Mouse (Mus musculus) forebrain, embryonic 16.5 days (tissue): ENCODE results near the gene Ifi213. TPM values are rescaled to one million over a fixed set of nuclear protein-coding genes. Genes with fewer than 3 reads are reported as not detected.
"Not testable (repeated sequence)": the region's sequence is repeated elsewhere in the genome, so short reads cannot be mapped to it uniquely, and the experiment has no call there.

ENCODE experiments used
- ATAC-seq: fragments of 200-750 bp; cut with Nextera tagmentation; 2 replicates; pipeline ENCODE4 v1.8.0; 2017; ENCODE audit warnings: mild to moderate bottlenecking, moderate library complexity
- H3K27ac ChIP-seq: fragments of 300-500 bp; sonication (generic); 2 replicates; pipeline ENCODE4 v1.5.1; 2014; ENCODE audit warnings: low read length, control low read depth
- H3K27me3 ChIP-seq: fragments of 300-500 bp; sonication (generic); replicated peaks from 2 replicates; pipeline ENCODE4 v1.6.1; 2014; ENCODE audit warnings: low read length; ENCODE audit not compliant: control insufficient read depth, insufficient read depth
- H3K36me3 ChIP-seq: fragments of 300-500 bp; sonication (generic); 2 replicates; pipeline ENCODE4 v1.6.1; 2014; ENCODE audit not compliant: control insufficient read depth, insufficient read depth
- H3K4me1 ChIP-seq: fragments of 300-500 bp; sonication (generic); replicated peaks from 2 replicates; pipeline ENCODE4 v1.6.1; 2014; ENCODE audit warnings: low read length; ENCODE audit not compliant: control insufficient read depth, insufficient read depth
- H3K4me2 ChIP-seq: fragments of 300-500 bp; sonication (generic); 2 replicates; pipeline ENCODE4 v1.6.1; 2014; ENCODE audit warnings: mild to moderate bottlenecking, low read length, control low read depth
- H3K4me3 ChIP-seq: fragments of 300-500 bp; sonication (generic); replicated peaks from 2 replicates; pipeline ENCODE4 v1.5.1; 2014; ENCODE audit warnings: mild to moderate bottlenecking, low read length, control low read depth
- H3K9ac ChIP-seq: fragments of 300-500 bp; sonication (generic); replicated peaks from 2 replicates; pipeline ENCODE4 v1.6.1; 2014; ENCODE audit warnings: low read depth, low read length, control low read depth
- H3K9me3 ChIP-seq: fragments of 300-500 bp; sonication (generic); 2 replicates; pipeline ENCODE4 v1.6.1; 2016; ENCODE audit warnings: low read length; ENCODE audit not compliant: control insufficient read depth
- WGBS: fragments of 180-500 bp; shearing (Covaris S2); extraction: QIAGEN DNeasy Blood & Tissue Kit; methylation state at CpG from one replicate; pipeline ENCODE4 v1.1.7; 2014; 5-methylcytosine and 5-hydroxymethylcytosine counted together
- microRNA-seq: library from miRNA; unstranded; fragments of <30 nt; microRNA quantifications from one replicate; pipeline ENCODE4, GENCODE M21; 2017
- polyA plus RNA-seq: library from polyadenylated mRNA; unstranded; fragments of >200 nt; fragmentation: Nextera tagmentation; extraction: Ambion mirVana; gene quantifications from 2 replicates; pipeline ENCODE4 v1.2.1, GENCODE M21; 2015

Gene Ifi213
- polyA plus RNA-seq, 1 experiment from 2014 or later: not detected

DNA sequence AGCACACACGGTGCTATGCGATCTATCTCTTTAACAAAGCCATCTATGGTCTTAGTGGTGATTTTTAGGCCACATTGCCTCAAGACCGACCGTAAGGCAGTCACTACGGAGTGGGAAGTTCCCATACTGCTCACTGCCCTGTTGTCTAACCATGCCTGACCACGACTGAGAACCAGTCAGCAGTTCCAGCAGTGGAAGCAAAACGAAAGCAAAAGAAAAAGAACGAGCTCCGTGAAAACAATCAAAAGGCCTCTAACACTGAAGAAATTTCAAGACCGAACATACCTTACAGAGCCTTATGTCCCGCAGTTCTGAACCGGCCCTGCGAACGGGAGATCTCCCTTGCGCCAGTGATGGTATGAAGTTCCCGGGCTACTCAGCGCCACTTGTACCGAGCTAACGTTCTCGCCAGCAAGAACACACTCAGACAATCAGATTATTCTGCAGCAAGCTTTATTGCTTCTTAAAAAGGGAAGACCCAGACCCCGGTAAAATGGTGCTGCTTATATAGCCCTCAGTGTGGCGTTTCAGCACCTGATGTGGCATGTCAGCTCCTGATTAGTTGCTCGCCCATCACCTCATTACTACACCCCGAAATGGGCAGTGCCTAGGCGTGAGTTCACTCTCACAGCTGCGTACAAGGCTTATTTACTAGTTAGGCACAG, 19.0 kb downstream of the Ifi213 start:
- 95% methylated on average over 26 of the region's 26 CpGs for WGBS
- no peak for ATAC-seq
- H3K27me3 ChIP-seq: no peaks in the 10 kb centered on the region
- peaks cover 10% of the 10 kb centered on the region; the same call in 1 of the 2 replicates for H3K9me3 ChIP-seq
- H3K4me3 ChIP-seq: no peak overlapping the region
- H3K4me1 ChIP-seq: no peaks in the 10 kb centered on the region
- no peak overlapping the region for H3K9ac ChIP-seq
- no peak overlapping the region for H3K4me2 ChIP-seq
- H3K36me3 ChIP-seq: no peaks in the 10 kb centered on the region
- H3K27ac ChIP-seq: no peak overlapping the region

DNA sequence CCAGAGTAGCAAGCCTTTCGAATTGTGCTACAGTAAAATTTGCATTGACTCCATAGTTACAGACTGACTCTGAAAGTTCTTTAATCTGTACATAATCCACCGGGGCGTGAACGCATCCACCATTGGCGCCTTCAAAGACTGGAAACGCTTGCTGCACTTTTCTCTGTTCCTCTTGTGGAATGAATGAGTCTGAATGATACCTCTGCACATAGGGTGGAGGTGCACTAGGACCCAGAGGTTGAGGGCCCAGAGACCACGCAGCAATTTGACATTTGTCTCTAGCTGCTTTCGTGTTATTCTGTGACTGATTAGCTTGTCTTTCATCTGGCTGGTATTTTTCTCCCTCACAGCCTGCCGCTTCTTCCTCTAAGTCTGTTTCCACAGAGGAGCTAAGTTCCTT, 20.0 kb downstream of the Ifi213 start:
- H3K36me3 ChIP-seq: no peaks in the 10 kb centered on the region
- H3K27me3 ChIP-seq: no peaks in the 10 kb centered on the region
- H3K9ac ChIP-seq: no peak overlapping the region
- H3K9me3 ChIP-seq: peaks cover 10% of the 10 kb centered on the region; the same call in 1 of the 2 replicates
- 94% methylated on average over 9 of the region's 9 CpGs for WGBS
- H3K4me1 ChIP-seq: no peaks in the 10 kb centered on the region
- H3K27ac ChIP-seq: no peak overlapping the region
- ATAC-seq: no peak
- H3K4me2 ChIP-seq: no peak overlapping the region
- no peak overlapping the region for H3K4me3 ChIP-seq

DNA sequence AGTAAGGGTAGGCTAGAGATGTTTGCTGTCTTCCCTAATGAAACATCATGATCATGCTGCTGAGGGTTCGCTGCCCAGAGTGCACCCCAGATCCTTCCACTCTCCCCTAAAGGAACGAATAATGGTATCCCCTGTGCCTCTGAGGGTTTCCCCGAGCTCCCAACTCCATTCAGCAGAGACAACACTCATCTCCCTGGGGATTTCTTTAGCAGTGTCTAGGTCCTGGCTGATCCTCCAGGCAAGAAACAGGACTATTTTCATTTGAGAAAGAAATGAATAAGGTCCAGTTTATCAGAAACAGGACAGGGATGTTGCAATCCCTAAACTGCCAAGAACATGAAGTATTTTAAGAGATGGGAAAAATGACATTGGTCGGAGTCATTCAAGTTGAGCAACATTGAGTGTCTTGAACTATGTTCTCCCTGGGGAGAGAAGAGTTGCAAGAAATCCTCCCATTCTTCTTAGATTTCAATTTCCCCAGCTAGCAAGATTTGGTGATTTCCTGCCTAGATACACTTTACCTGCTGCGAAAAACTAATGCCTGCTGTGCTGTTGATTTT, 48.5 kb downstream of the Ifi213 start:
- not testable (repeated sequence) for ATAC-seq, H3K36me3 ChIP-seq, H3K4me2 ChIP-seq, H3K27ac ChIP-seq, H3K9me3 ChIP-seq, H3K4me3 ChIP-seq, H3K27me3 ChIP-seq, H3K9ac ChIP-seq, H3K4me1 ChIP-seq
- WGBS: 84% methylated on average over 5 of the region's 5 CpGs

DNA sequence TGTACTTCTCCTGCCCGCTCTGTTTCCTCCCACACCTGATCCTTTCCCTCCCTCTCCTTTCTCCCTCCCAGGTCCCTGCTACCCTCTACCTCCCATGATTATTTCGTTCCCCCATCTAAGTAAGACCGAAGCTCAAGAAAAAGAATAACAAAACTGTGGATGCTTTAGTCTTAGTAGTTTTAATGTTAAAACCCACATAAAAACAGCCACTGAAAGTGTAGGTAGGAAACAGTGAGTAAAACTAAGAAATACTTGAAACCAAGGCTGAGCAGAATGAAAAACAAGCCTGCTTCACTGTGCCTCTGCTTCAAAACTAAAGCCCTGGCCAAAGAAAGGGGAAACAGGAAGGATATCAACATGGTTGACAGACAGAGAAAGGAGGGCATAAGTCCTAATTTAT, 50.3 kb downstream of the Ifi213 start:
- H3K27me3 ChIP-seq, H3K4me1 ChIP-seq, ATAC-seq, H3K9ac ChIP-seq, H3K36me3 ChIP-seq, H3K9me3 ChIP-seq, H3K4me2 ChIP-seq, H3K27ac ChIP-seq, H3K4me3 ChIP-seq: not testable (repeated sequence)
- 88% methylated on average over 3 of the region's 3 CpGs for WGBS

DNA sequence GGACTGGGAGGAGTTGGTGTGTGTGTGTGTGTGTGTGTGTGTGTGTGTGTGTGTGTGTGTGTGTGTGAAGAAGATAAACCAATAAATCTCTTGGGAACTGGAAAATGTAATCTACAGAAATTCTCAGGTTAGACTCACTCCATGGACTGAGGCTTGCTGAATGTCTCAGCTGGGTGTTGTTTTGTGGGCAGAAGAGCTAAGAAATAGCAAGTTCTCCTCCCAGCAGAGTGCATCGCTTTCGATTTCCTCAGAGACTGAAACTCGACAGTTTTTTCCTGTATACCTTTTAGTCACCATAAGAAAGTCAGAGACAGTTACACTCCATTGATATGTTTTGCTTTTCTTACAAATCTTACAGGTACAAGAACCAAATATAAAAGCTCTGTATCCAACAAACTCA, 63.3 kb downstream of the Ifi213 start, which contains the start of gene Ifi214:
Gene Ifi214, minus strand, starts transcription at position 167 of the 400 bp plus-strand sequence.
- ATAC-seq, H3K27me3 ChIP-seq, H3K4me1 ChIP-seq, H3K4me3 ChIP-seq, H3K27ac ChIP-seq, H3K36me3 ChIP-seq, H3K4me2 ChIP-seq, H3K9me3 ChIP-seq, H3K9ac ChIP-seq: not testable (repeated sequence)
- WGBS: 89% methylated on average over 3 of the region's 3 CpGs

DNA sequence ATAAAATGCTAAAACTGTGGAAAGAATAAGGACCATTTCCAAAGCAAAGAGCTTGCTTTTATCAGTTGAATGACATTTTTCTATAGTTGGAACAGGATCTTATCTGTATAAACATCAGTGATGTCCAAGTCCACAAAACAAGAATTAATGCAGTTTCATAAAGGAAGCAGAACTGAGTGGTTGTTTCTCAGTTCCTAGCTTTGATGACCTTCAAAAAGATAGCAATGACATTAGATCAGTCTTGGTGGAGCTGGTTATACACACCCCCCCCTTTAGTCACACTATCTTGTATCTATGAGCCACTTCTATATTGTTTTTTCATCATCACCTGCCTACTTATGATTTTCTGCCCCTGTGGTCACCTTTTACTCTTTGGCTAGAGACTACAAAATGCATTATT, 77.6 kb downstream of the Ifi213 start:
- H3K36me3 ChIP-seq: no peaks in the 10 kb centered on the region
- no peak for ATAC-seq
- no peak overlapping the region for H3K4me3 ChIP-seq
- no peak overlapping the region for H3K9ac ChIP-seq
- no peak overlapping the region for H3K4me2 ChIP-seq
- H3K4me1 ChIP-seq: no peaks in the 10 kb centered on the region
- H3K27me3 ChIP-seq: no peaks in the 10 kb centered on the region
- no peaks in the 10 kb centered on the region for H3K9me3 ChIP-seq
- H3K27ac ChIP-seq: no peak overlapping the region

Small RNAs within 50 kb of the gene (microRNA-seq; reads per million reads assigned to microRNA genes)
- gene Gm44339: not detected
- not detected for gene Gm44481

Other genes with a start within 250 kb of the Ifi213 start
- 3.0 and 4.0 TPM in 2 replicates for gene Aim2, start 248.4 kb downstream of the Ifi213 start, polyA plus RNA-seq
- gene Cadm3, start 231.6 kb downstream of the Ifi213 start, polyA plus RNA-seq: 33.8 and 47.1 TPM in 2 replicates
- not detected in 2 replicates for gene Ifi206, start 108.2 kb downstream of the Ifi213 start, polyA plus RNA-seq
- gene Ifi214, start 63.3 kb downstream of the Ifi213 start, polyA plus RNA-seq: not detected in 2 replicates
- gene Ifi209, start 31.6 kb upstream of the Ifi213 start, polyA plus RNA-seq: 0.09 TPM in 1 of 2 replicates, not detected in the other
- gene Ifi208, start 74.4 kb upstream of the Ifi213 start, polyA plus RNA-seq: 0.06 TPM in 1 of 2 replicates, not detected in the other
- gene Ifi207, start 142.5 kb upstream of the Ifi213 start, polyA plus RNA-seq: 0.11 and 0.39 TPM in 2 replicates
- 0.24 and 0.70 TPM in 2 replicates for gene Ifi204, start 167.7 kb upstream of the Ifi213 start, polyA plus RNA-seq